Mouse (Mus musculus) forebrain, embryonic 14.5 days (tissue): ENCODE measurements around the gene Krtap4-16. TPM values are rescaled to one million over a fixed set of nuclear protein-coding genes. Genes with fewer than 3 reads are reported as not detected.
"Not testable (repeated sequence)": the region's sequence is repeated elsewhere in the genome, so short reads cannot be mapped to it uniquely, and the experiment has no call there.

Experiments used
- ATAC-seq: fragments of 200-750 bp; cut with Nextera tagmentation; 2 replicates; pipeline ENCODE4 v1.8.0; 2017; ENCODE audit warnings: mild to moderate bottlenecking, moderate library complexity
- DNase-seq: peaks from one replicate; pipeline ENCODE4 v3.0.0-alpha.2; 2015; ENCODE audit warnings: low spot score
- H3K27ac ChIP-seq: fragments of 300-500 bp; sonication (generic); 2 replicates; pipeline ENCODE4 v1.5.1; 2014; ENCODE audit warnings: low read depth, mild to moderate bottlenecking, control low read depth, low read length, moderate library complexity
- H3K27me3 ChIP-seq: fragments of 300-500 bp; sonication (generic); replicated peaks from 2 replicates; pipeline ENCODE4 v1.6.1; 2014; ENCODE audit warnings: low read length, control low read depth, mixed read lengths; ENCODE audit not compliant: control insufficient read depth, insufficient read depth
- H3K36me3 ChIP-seq: fragments of 300-500 bp; sonication (generic); 2 replicates; pipeline ENCODE4 v1.6.1; 2014; ENCODE audit warnings: low read length, control low read depth; ENCODE audit not compliant: control insufficient read depth, insufficient read depth
- H3K4me1 ChIP-seq: fragments of 300-500 bp; sonication (generic); 2 replicates; pipeline ENCODE4 v1.6.1; 2014; ENCODE audit warnings: antibody characterized with exemption, low read length, control low read depth; ENCODE audit not compliant: control insufficient read depth, insufficient read depth
- H3K4me2 ChIP-seq: fragments of 300-500 bp; sonication (generic); 2 replicates; pipeline ENCODE4 v1.6.1; 2014; ENCODE audit warnings: mild to moderate bottlenecking, control low read depth, low read length
- H3K4me3 ChIP-seq: fragments of 300-500 bp; sonication (generic); 2 replicates; pipeline ENCODE4 v1.5.1; 2014; ENCODE audit warnings: low read depth, low read length, control low read depth
- H3K9ac ChIP-seq: fragments of 300-500 bp; sonication (generic); 2 replicates; pipeline ENCODE4 v1.6.1; 2014; ENCODE audit warnings: mild to moderate bottlenecking, low read length, control low read depth, moderate library complexity
- H3K9me3 ChIP-seq: fragments of 300-500 bp; sonication (generic); replicated peaks from 2 replicates; pipeline ENCODE4 v1.6.1; 2016; ENCODE audit warnings: low read length, control low read depth, mixed read lengths; ENCODE audit not compliant: control insufficient read depth
- WGBS: fragments of 180-500 bp; shearing (Covaris S2); extraction: QIAGEN DNeasy Blood & Tissue Kit; methylation state at CpG from one replicate; pipeline ENCODE4 v1.1.7; 2014; 5-methylcytosine and 5-hydroxymethylcytosine counted together
- polyA plus RNA-seq: library from polyadenylated mRNA; unstranded; fragments of >200 nt; fragmentation: Nextera tagmentation; extraction: Ambion mirVana; gene quantifications from 2 replicates; pipeline ENCODE4 v1.2.1, GENCODE M21; 2014

The Krtap4-16 gene
- polyA plus RNA-seq = not detected in 2 replicates

- H3K36me3 ChIP-seq = no peaks in the 10 kb centered on the region
- no peak within 1 kb of the TSS for H3K4me2 ChIP-seq
- no peak within 1 kb of the TSS for H3K4me3 ChIP-seq
- H3K27ac ChIP-seq = no peak within 1 kb of the TSS
- H3K9me3 ChIP-seq = no peaks in the 10 kb centered on the region
- H3K9ac ChIP-seq = no peak within 1 kb of the TSS
- no peaks in the 10 kb centered on the region for H3K4me1 ChIP-seq
- DNase-seq = no peak
- no peaks in the 10 kb centered on the region for H3K27me3 ChIP-seq
- ATAC-seq = no peak
These were observed at the start of gene Krtap4-16 for GRCm38 (mm10) chr11:99851508-99851907. Krtap4-16 (minus strand) TSS chr11:99851608.

GRCm38 (mm10) chr11:99878887-99879286, 27.5 kb upstream of the Krtap4-16 start, which contains the start of gene Gm11567:
Gm11567 (plus strand) TSS chr11:99879187.
- not testable (repeated sequence) for H3K4me2 ChIP-seq, H3K4me1 ChIP-seq, H3K9me3 ChIP-seq, H3K27ac ChIP-seq, H3K4me3 ChIP-seq, H3K36me3 ChIP-seq, DNase-seq, H3K27me3 ChIP-seq, H3K9ac ChIP-seq, ATAC-seq
- 42% methylated on average over 1 of the region's 1 CpGs for WGBS

GRCm38 (mm10) chr11:99873089-99873488, 21.7 kb upstream of the Krtap4-16 start, which contains the start of gene Krtap9-1:
Krtap9-1 (plus strand) TSS chr11:99873389.
- not testable (repeated sequence) for H3K4me1 ChIP-seq, H3K9me3 ChIP-seq, H3K27me3 ChIP-seq, H3K36me3 ChIP-seq, ATAC-seq, H3K9ac ChIP-seq, H3K4me2 ChIP-seq, DNase-seq, H3K4me3 ChIP-seq, H3K27ac ChIP-seq
- 60% methylated on average over 1 of the region's 1 CpGs for WGBS

- H3K27ac ChIP-seq, H3K9me3 ChIP-seq, H3K27me3 ChIP-seq, H3K9ac ChIP-seq, H3K4me2 ChIP-seq, H3K36me3 ChIP-seq, H3K4me3 ChIP-seq, ATAC-seq, DNase-seq, H3K4me1 ChIP-seq: not testable (repeated sequence)
- WGBS = 53% methylated on average over 1 of the region's 1 CpGs
These were observed 12.8 kb upstream of the Krtap4-16 start, which contains the start of gene Gm11559 for GRCm38 (mm10) chr11:99864176-99864575. Gm11559 (plus strand) TSS chr11:99864476.

GRCm38 (mm10) chr11:99858761-99859160, 7.4 kb upstream of the Krtap4-16 start:
- ATAC-seq (no peak), DNase-seq (no peak)
- H3K27me3 ChIP-seq = no peaks in the 10 kb centered on the region
- H3K4me2 ChIP-seq = no peak overlapping the region
- no peak overlapping the region for H3K9ac ChIP-seq
- no peaks in the 10 kb centered on the region for H3K36me3 ChIP-seq
- H3K4me1 ChIP-seq = no peaks in the 10 kb centered on the region
- no peak overlapping the region for H3K27ac ChIP-seq
- WGBS = 60% methylated on average over 2 of the region's 2 CpGs
- H3K9me3 ChIP-seq = no peaks in the 10 kb centered on the region
- no peak overlapping the region for H3K4me3 ChIP-seq

- no peak for ATAC-seq
- Histone ChIP-seq H3K9ac (no peak within 1 kb of the TSS), H3K4me1 (no peaks in the 10 kb centered on the region), H3K36me3 (no peaks in the 10 kb centered on the region), H3K27ac (no peak within 1 kb of the TSS), H3K9me3 (no peaks in the 10 kb centered on the region), H3K27me3 (no peaks in the 10 kb centered on the region), H3K4me2 (no peak within 1 kb of the TSS), H3K4me3 (no peak within 1 kb of the TSS)
- WGBS = 87% methylated on average over 2 of the region's 2 CpGs
- DNase-seq = no peak
These were observed 6.2 kb upstream of the Krtap4-16 start, which contains the start of gene Gm11568 for GRCm38 (mm10) chr11:99857617-99858016. Gm11568 (plus strand) TSS chr11:99857917.

- DNase-seq = peak; percentile 60
- no peak overlapping the region for H3K27ac ChIP-seq
- H3K9me3 ChIP-seq = no peaks in the 10 kb centered on the region
- H3K27me3 ChIP-seq = no peaks in the 10 kb centered on the region
- no peak overlapping the region for H3K4me3 ChIP-seq
- H3K4me2 ChIP-seq = no peak overlapping the region
- no peaks in the 10 kb centered on the region for H3K36me3 ChIP-seq
- H3K9ac ChIP-seq = no peak overlapping the region
- WGBS = 55% methylated on average over 3 of the region's 3 CpGs
- no peak for ATAC-seq
- no peaks in the 10 kb centered on the region for H3K4me1 ChIP-seq
These were observed 2.7 kb upstream of the Krtap4-16 start for GRCm38 (mm10) chr11:99854121-99854520.

- H3K27me3 ChIP-seq = no peaks in the 10 kb centered on the region
- DNase-seq (no peak), ATAC-seq (no peak)
- H3K36me3 ChIP-seq = no peaks in the 10 kb centered on the region
- no peak overlapping the region for H3K4me2 ChIP-seq
- no peaks in the 10 kb centered on the region for H3K4me1 ChIP-seq
- no peak overlapping the region for H3K4me3 ChIP-seq
- no peak overlapping the region for H3K9ac ChIP-seq
- H3K9me3 ChIP-seq = no peaks in the 10 kb centered on the region
- 87% methylated on average over 2 of the region's 2 CpGs for WGBS
- H3K27ac ChIP-seq = no peak overlapping the region
These were observed 4.7 kb downstream of the Krtap4-16 start for GRCm38 (mm10) chr11:99846746-99847145.

- ATAC-seq (no peak), DNase-seq (peak; percentile 1)
- Histone ChIP-seq H3K9me3 (no peaks in the 10 kb centered on the region), H3K27me3 (no peaks in the 10 kb centered on the region), H3K4me2 (no peak overlapping the region), H3K4me3 (no peak overlapping the region), H3K36me3 (no peaks in the 10 kb centered on the region), H3K4me1 (no peaks in the 10 kb centered on the region), H3K27ac (no peak overlapping the region), H3K9ac (no peak overlapping the region)
- 12% methylated on average over 1 of the region's 1 CpGs for WGBS
These were observed 9.2 kb downstream of the Krtap4-16 start for GRCm38 (mm10) chr11:99842185-99842584.
